Mouse (Mus musculus) liver, embryonic 11.5 days (tissue): ENCODE data around the gene Ccl17. TPM values are rescaled to one million over a fixed set of nuclear protein-coding genes. Genes with fewer than 3 reads are reported as not detected.

Experiments
- ATAC-seq: fragments of 200-750 bp; cut with Nextera tagmentation; replicated peaks from 2 replicates; pipeline ENCODE4 v1.8.0; 2017; ENCODE audit warnings: moderate number of reproducible peaks, mild to moderate bottlenecking, moderate TSS enrichment, moderate library complexity; ENCODE audit not compliant: low FRiP score
- DNase-seq: peaks from one replicate; pipeline ENCODE4 v3.0.0-alpha.2; 2017; ENCODE audit warnings: low spot score
- H3K27ac ChIP-seq: fragments of 300-500 bp; sonication (generic); 2 replicates; pipeline ENCODE4 v1.5.1; 2014; ENCODE audit warnings: mild to moderate bottlenecking, low read depth, low read length, control low read depth
- H3K27me3 ChIP-seq: fragments of 300-500 bp; sonication (generic); replicated peaks from 2 replicates; pipeline ENCODE4 v1.6.1; 2014; ENCODE audit warnings: low read length, mixed read lengths; ENCODE audit not compliant: control insufficient read depth, insufficient read depth
- H3K36me3 ChIP-seq: fragments of 300-500 bp; sonication (generic); 2 replicates; pipeline ENCODE4 v1.6.1; 2014; ENCODE audit warnings: mild to moderate bottlenecking, low read length, moderate library complexity, mixed read lengths; ENCODE audit not compliant: control insufficient read depth, insufficient read depth
- H3K4me1 ChIP-seq: fragments of 300-500 bp; sonication (generic); replicated peaks from 2 replicates; pipeline ENCODE4 v1.6.1; 2014; ENCODE audit warnings: low read length, mixed read lengths; ENCODE audit not compliant: control insufficient read depth, insufficient read depth
- H3K4me2 ChIP-seq: fragments of 300-500 bp; sonication (generic); 2 replicates; pipeline ENCODE4 v1.6.1; 2014; ENCODE audit warnings: mild to moderate bottlenecking, control low read depth, moderate library complexity
- H3K4me3 ChIP-seq: fragments of 300-500 bp; sonication (generic); 2 replicates; pipeline ENCODE4 v1.5.1; 2014; ENCODE audit warnings: low read depth, low read length, control low read depth
- H3K9ac ChIP-seq: fragments of 300-500 bp; sonication (generic); 2 replicates; pipeline ENCODE4 v1.6.1; 2014; ENCODE audit warnings: low read depth, low read length, control low read depth
- H3K9me3 ChIP-seq: fragments of 300-500 bp; sonication (generic); 2 replicates; pipeline ENCODE4 v1.6.1; 2016; ENCODE audit warnings: low read length, inconsistent platforms, mixed read lengths; ENCODE audit not compliant: control insufficient read depth
- WGBS: fragments of 180-500 bp; shearing (Covaris S2); extraction: QIAGEN DNeasy Blood & Tissue Kit; methylation state at CpG from one replicate; pipeline ENCODE4 v1.1.7; 2014; 5-methylcytosine and 5-hydroxymethylcytosine counted together
- polyA plus RNA-seq: library from polyadenylated mRNA; unstranded; fragments of >200 nt; fragmentation: Nextera tagmentation; extraction: Ambion mirVana; gene quantifications from 2 replicates; pipeline ENCODE4 v1.2.1, GENCODE M21; 2014

Gene Ccl17
- polyA plus RNA-seq: 0.62 and 1.3 TPM in 2 replicates

DNA sequence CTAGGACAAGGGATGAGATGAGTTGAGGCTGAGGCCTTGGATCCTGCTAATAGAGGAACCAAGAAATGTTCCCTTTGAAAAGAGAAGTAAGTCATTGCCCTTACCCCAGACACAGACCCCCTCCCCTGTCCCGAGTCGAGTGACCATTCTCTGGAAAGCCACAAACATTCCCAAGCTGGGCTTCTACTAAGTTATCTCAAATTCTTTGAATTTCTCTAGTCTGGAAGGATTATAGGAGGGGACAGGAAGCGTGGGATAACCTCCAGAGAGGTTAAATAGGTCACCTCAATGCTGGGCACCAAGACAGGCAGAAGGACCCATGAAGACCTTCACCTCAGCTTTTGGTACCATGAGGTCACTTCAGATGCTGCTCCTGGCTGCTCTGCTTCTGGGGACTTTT, at the start of gene Ccl17:
Gene Ccl17, plus strand, starts transcription at position 301 of the 400 bp plus-strand sequence.
- Histone ChIP-seq H3K4me2 (no peak within 1 kb of the TSS), H3K4me3 (no peak within 1 kb of the TSS), H3K9me3 (no peaks in the 10 kb centered on the region), H3K27me3 (no peaks in the 10 kb centered on the region), H3K27ac (no peak within 1 kb of the TSS), H3K4me1 (peaks cover 10% of the 10 kb centered on the region), H3K36me3 (no peaks in the 10 kb centered on the region), H3K9ac (no peak within 1 kb of the TSS)
- no peak for ATAC-seq
- no peak for DNase-seq
- 38% methylated on average over 3 of the region's 3 CpGs for WGBS

DNA sequence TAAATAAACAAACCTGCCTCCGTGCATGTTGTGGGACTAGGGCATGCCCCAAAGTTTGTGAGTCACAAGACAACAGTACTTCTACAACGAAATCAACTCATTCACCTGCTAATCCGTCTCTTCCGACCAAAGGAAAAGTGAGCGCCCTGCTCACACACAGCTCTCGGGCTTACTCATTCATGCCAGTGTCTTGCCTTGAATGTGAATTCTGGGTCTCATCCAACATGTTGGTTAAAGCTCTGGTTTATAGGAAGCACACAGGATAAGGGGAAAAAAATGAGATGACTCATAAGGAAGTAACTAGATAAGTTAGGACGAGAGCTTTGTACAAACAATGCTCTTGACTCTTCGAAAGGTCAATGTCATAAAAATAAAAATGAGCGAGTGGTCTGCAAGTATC, 43.2 kb upstream of the Ccl17 start:
- Histone ChIP-seq H3K27ac (no peak overlapping the region), H3K4me3 (no peak overlapping the region), H3K9me3 (no peaks in the 10 kb centered on the region), H3K4me1 (peaks cover 6% of the 10 kb centered on the region), H3K9ac (no peak overlapping the region), H3K27me3 (peaks cover 31% of the 10 kb centered on the region), H3K4me2 (no peak overlapping the region), H3K36me3 (no peaks in the 10 kb centered on the region)
- ATAC-seq (no peak), DNase-seq (no peak)
- WGBS: 71% methylated on average over 9 of the region's 9 CpGs

DNA sequence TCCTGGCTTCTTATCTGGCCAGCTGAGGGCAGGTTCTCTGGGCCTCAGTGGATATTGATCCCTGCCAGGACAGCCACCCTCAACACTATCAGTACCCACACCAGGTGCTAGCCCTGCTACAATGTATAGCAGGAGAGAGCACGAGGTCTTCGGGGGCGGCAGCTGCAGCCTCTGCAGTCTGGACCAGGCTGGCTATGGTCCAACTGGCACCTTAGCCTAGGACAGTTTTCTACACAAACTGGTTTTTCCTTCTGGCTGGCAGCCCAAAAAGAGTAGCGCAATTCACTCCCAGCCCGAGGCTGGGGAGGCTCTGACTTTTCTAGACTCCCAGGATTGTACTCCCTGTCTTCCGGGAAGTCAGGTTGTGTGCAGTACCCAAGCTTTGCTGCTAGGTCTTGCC, 39.3 kb upstream of the Ccl17 start:
- peak; percentile 62; the same call in 1 of the 2 replicates for ATAC-seq
- no peak overlapping the region for H3K9ac ChIP-seq
- H3K27ac ChIP-seq: no peak overlapping the region

DNA sequence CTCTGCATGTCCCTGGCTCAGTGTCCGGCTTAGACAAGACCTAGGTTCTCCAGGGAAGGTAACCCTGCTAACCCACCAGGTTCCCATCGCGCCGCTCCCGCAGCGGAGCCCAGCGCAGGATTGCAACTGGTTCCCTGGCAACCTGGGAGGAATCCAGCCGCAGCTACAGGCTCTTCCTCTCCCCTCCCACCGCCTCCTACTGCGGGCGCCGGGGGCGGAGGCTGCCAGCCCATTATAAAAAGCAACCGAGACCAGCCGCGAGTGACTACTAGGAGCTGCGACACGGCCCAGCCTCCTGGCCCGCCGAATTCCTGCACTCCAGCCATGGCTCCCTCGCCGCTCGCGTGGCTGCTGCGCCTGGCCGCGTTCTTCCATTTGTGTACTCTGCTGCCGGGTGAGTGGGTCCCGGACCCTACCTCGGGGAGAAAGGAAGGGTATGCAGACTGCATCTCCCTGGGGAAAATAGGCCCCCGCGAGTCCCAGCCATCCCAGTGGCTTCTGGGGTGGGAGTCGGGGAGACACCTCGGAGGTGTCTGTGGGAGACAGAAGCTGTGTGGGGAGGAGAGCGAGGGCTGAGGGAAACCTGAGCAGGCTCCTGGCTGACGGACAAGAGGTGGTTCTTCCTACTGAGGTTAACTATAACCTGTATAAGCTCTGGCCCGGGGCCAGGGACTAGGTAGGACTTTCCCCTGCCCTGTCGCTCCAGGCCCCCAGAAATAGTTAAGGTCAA, 38.1 kb upstream of the Ccl17 start, which contains the start of gene Cx3cl1:
Gene Cx3cl1, plus strand, starts transcription at position 69 of the 730 bp plus-strand sequence.
- Histone ChIP-seq H3K9ac (peak within 1 kb of the TSS; percentile 48), H3K4me2 (peak within 1 kb of the TSS; percentile 85), H3K4me1 (peaks cover 12% of the 10 kb centered on the region), H3K9me3 (no peaks in the 10 kb centered on the region), H3K36me3 (no peaks in the 10 kb centered on the region), H3K27me3 (peaks cover 60% of the 10 kb centered on the region), H3K4me3 (peak within 1 kb of the TSS; percentile 48), H3K27ac (no peak within 1 kb of the TSS)
- ATAC-seq (peak; percentile 51), DNase-seq (peak; percentile 55)
- 1% methylated on average over 38 of the region's 38 CpGs for WGBS

More for the DNA sequence above, 39.3 kb upstream of the Ccl17 start:
- H3K4me2 ChIP-seq: no peak overlapping the region
- WGBS: 48% methylated on average over 6 of the region's 6 CpGs
- H3K9me3 ChIP-seq: no peaks in the 10 kb centered on the region
- peaks cover 62% of the 10 kb centered on the region for H3K27me3 ChIP-seq
- H3K4me1 ChIP-seq: peaks cover 12% of the 10 kb centered on the region
- no peak for DNase-seq
- H3K4me3 ChIP-seq: no peak overlapping the region
- H3K36me3 ChIP-seq: no peaks in the 10 kb centered on the region

DNA sequence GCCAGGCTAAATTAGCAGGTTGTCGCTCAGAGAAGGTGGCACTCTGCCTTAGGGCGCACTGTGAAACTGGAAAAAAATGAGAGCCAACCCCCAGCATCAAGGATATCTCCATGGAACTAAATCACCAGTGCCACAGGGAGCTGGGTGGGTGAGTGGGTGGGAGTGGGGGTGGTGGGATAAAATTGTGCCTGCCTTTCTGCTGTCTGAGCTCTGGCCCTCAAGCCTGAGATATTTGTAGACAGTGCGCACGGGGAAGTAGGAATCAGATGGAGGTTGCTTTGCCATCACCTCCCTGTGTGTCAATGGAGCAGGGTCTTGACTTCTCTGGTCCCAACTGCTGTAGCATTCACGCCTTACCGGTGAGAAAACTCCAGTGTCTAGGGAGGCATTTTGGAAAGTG, 37.2 kb upstream of the Ccl17 start:
- DNase-seq (no peak), ATAC-seq (no peak)
- Histone ChIP-seq H3K36me3 (no peaks in the 10 kb centered on the region), H3K4me3 (no peak overlapping the region), H3K27ac (no peak overlapping the region), H3K9me3 (no peaks in the 10 kb centered on the region), H3K4me2 (no peak overlapping the region; the same call in 1 of the 2 replicates), H3K9ac (no peak overlapping the region), H3K27me3 (peaks cover 60% of the 10 kb centered on the region), H3K4me1 (peaks cover 14% of the 10 kb centered on the region)
- 54% methylated on average over 6 of the region's 6 CpGs for WGBS

DNA sequence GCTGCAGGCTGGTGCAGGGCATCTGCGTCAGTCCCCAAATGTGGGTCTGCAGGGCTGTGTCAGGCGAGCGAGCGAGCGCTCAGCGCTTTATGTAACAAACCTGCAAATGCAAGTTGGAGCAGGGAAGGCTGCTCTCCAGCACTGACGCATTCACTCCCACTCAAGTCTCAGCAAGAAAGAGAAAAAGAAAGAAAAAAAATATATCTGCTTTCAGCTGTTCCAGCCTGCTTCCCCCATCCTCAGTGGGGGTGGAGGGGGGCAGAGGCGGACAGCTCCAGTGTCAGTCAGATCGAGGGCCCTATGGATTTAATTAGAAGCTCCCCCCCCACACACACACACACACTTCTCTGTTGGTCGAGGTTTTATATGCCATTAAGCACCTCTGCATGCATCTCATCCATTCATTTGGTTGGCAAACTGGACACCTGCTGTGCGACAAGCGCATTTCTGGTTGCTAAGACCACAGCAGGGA, 36.5 kb upstream of the Ccl17 start:
- 50% methylated on average over 12 of the region's 12 CpGs for WGBS
- no peak for ATAC-seq
- Histone ChIP-seq H3K9me3 (no peaks in the 10 kb centered on the region), H3K36me3 (no peaks in the 10 kb centered on the region), H3K9ac (no peak overlapping the region), H3K4me3 (no peak overlapping the region), H3K27me3 (peaks cover 58% of the 10 kb centered on the region), H3K27ac (no peak overlapping the region), H3K4me1 (peaks cover 19% of the 10 kb centered on the region), H3K4me2 (no peak overlapping the region)
- DNase-seq: no peak

DNA sequence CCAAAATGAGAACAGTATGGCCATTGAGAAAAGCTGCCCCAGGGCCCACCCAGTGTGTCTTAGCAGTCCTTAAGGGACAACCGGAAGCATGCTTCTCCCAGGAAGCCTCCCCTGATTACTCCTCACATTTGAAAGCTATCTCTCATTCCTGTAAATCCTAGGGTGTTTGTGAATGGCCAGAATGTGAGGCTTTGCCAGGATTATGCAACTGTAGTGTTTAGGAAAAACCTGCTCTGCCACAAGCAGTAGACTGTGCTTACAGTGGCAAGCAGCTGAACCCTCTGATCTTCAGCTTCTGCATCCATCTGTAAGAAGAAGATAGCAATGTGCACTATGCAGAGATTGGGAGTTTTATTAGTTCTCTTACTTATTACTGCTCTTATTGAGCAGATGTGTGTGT, 35.7 kb upstream of the Ccl17 start:
- no peak overlapping the region for H3K4me2 ChIP-seq
- no peak overlapping the region for H3K27ac ChIP-seq
- no peak for ATAC-seq
- peaks cover 22% of the 10 kb centered on the region for H3K4me1 ChIP-seq
- no peak for DNase-seq
- WGBS: 83% methylated on average over 1 of the region's 1 CpGs
- H3K4me3 ChIP-seq: no peak overlapping the region
- no peaks in the 10 kb centered on the region for H3K9me3 ChIP-seq
- no peaks in the 10 kb centered on the region for H3K36me3 ChIP-seq
- H3K9ac ChIP-seq: no peak overlapping the region
- H3K27me3 ChIP-seq: peaks cover 53% of the 10 kb centered on the region

DNA sequence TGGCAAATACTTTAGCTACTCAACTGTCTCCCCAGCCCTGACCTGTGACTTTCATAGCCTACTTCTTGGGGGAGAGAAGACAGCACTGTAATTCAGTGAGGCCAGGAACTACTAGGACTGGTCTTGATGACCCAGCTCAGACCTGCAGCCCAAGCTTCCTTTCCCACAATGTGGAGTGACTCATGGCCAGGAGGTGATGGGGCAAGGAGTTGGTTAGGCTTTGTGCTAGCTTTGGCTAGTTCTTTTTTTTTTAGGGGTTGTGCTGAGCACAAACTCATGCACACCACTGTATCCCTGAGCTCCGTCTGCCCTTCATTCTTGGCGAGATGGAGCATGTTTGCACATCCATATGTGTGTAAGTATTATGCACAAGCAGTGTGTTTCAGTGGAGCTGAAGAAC, 33.9 kb upstream of the Ccl17 start:
- 73% methylated on average over 2 of the region's 2 CpGs for WGBS
- DNase-seq: no peak

DNA sequence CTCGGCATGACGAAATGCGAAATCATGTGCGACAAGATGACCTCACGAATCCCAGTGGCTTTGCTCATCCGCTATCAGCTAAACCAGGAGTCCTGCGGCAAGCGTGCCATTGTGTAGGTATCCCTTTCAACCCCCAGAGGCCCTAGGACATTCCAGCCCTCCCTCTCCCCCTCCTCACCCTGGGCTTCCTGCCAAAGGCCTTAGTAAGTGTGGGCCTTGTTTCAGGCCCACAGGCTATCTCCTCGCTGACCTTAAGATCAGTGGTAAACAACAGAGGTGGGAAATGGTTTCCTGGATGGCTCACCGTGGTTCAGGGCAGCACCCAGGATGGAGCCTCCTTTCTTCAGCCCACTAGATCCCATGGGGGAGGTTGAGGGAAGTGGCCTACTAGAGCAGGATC, 32.2 kb upstream of the Ccl17 start:
- Histone ChIP-seq H3K27ac (peak overlapping the region; percentile 57), H3K4me2 (no peak overlapping the region), H3K36me3 (no peaks in the 10 kb centered on the region), H3K4me3 (no peak overlapping the region), H3K4me1 (peaks cover 32% of the 10 kb centered on the region), H3K27me3 (peaks cover 21% of the 10 kb centered on the region), H3K9me3 (no peaks in the 10 kb centered on the region), H3K9ac (no peak overlapping the region)
- ATAC-seq: no peak
- DNase-seq: no peak
- WGBS: 37% methylated on average over 10 of the region's 10 CpGs

More for the DNA sequence above, 33.9 kb upstream of the Ccl17 start:
- Histone ChIP-seq H3K4me2 (no peak overlapping the region), H3K4me1 (peaks cover 36% of the 10 kb centered on the region), H3K27me3 (peaks cover 38% of the 10 kb centered on the region), H3K4me3 (no peak overlapping the region), H3K36me3 (no peaks in the 10 kb centered on the region), H3K27ac (no peak overlapping the region), H3K9me3 (no peaks in the 10 kb centered on the region), H3K9ac (no peak overlapping the region)
- no peak for ATAC-seq
